Mouse (Mus musculus) stomach, postnatal 0 days (tissue): ENCODE results near the gene Rpl15.
"Not testable (repeated sequence)": the region's sequence is repeated elsewhere in the genome, so short reads cannot be mapped to it uniquely, and the experiment has no call there.

Experiments
- CTCF ChIP-seq: IDR thresholded peaks from 2 replicates; pipeline ENCODE4 v1.5.1; 2016; ENCODE audit warnings: antibody characterized with exemption, low read depth, mild to moderate bottlenecking, moderate library complexity
- EP300 ChIP-seq: optimal IDR thresholded peaks from 2 replicates; pipeline ENCODE3; 2016; ENCODE audit warnings: antibody characterized with exemption

DNA sequence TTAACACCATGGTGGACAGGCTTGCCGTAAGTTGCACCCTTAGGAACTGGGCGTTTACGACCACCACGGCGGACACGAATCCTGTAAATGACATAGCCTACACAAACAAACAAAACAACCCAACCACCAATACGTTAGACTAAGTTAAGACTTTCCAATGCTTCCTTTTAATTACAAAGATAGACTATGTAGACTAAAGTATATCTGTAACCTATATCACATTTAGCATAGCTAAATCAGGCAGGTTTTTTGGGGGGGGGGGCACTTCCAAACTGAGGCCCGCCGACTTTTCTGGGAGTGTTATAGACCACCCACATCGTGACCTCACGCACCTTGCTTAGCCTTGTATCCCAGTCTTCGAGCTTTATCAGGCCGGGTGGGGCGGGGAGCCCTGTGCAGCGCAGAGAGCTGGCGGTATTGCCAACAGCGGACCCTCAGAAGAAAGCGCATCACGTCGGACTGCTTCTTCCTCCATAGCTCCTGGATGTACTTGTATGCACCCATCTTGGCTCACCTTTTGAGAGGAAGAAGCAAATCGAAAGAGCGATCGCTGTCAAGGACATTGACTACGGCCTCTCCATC is 1.2 kb downstream of the Rpl15 start:
- not testable (repeated sequence) for TF ChIP-seq CTCF, EP300
